ENCODE assay signal across 10 mouse cellular contexts in the genomic region with DNA sequence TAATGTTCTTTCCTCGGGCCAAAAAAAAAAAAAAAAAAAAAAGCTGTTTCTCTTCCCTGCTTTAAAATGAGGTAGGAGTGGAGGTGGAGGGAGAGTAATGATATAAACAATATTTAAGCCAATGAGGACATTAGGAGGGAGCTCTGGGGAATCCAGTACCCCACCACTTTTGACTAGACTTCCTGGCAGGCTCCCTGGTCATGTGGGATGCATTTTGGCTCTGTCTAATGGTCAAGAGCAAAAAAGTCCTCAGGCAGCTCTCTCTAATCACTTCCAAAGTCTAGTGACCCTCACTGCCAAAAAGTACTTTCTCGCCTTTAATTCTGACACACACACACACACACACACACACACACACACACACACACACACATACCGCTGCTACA.
DNase-seq lines count a peak whose midpoint lies in the region; ATAC-seq lines count a peak whose summit lies in the region.
"Had no signal": no experiment of that assay in that cellular context is flagged by ENCODE, and none has a peak within 500 bp of the region (broad histone marks: within the 10 kb centered on the region; RNA-seq: fewer than 3 reads in every experiment).

No protein-coding gene starts in this region.

- peaks cover 11% of the 10 kb centered on the region for H3K4me1 ChIP-seq in forebrain, embryonic 15.5 days
- peaks cover 46% of the 10 kb centered on the region for H3K4me1 ChIP-seq in forebrain, embryonic 10.5 days
- H3K4me1 ChIP-seq in lung, embryonic 16.5 days (replicated peaks; ENCODE audit: control insufficient read depth, insufficient read depth, low read length) = 0 out of 2 replicates have a peak, but pooled peaks cover 8% of the 10 kb centered on the region
- peaks cover 41% of the 10 kb centered on the region for H3K4me1 ChIP-seq in heart, embryonic 15.5 days (replicated peaks)
- H3K4me1 ChIP-seq: liver, embryonic 13.5 days had no signal

- H3K9ac ChIP-seq in forebrain, embryonic 15.5 days (replicated peaks) = no peak overlapping the region
- H3K9ac ChIP-seq in lung, embryonic 16.5 days (ENCODE audit: low read length) = no peak overlapping the region
- no peak overlapping the region for H3K9ac ChIP-seq in heart, embryonic 15.5 days
- H3K9ac ChIP-seq: liver, embryonic 13.5 days had no signal

- no peaks in the 10 kb centered on the region for H3K36me3 ChIP-seq in forebrain, embryonic 15.5 days
- H3K36me3 ChIP-seq in forebrain, embryonic 10.5 days (replicated peaks) = no peaks in the 10 kb centered on the region
- no peaks in the 10 kb centered on the region for H3K36me3 ChIP-seq in lung, embryonic 16.5 days (ENCODE audit: control insufficient read depth, insufficient read depth, low read length)
- no peaks in the 10 kb centered on the region for H3K36me3 ChIP-seq in heart, embryonic 15.5 days
- H3K36me3 ChIP-seq: liver, embryonic 13.5 days had no signal

- no peaks in the 10 kb centered on the region for H3K27me3 ChIP-seq in forebrain, embryonic 15.5 days
- no peaks in the 10 kb centered on the region for H3K27me3 ChIP-seq in forebrain, embryonic 10.5 days (ENCODE audit: poor library complexity, severe bottlenecking)
- no peaks in the 10 kb centered on the region for H3K27me3 ChIP-seq in lung, embryonic 16.5 days (ENCODE audit: control insufficient read depth, insufficient read depth, low read depth, low read length)
- no peaks in the 10 kb centered on the region for H3K27me3 ChIP-seq in heart, embryonic 15.5 days
- H3K27me3 ChIP-seq: CH12.LX had no signal

- no peaks in the 10 kb centered on the region for H3K9me3 ChIP-seq in forebrain, embryonic 15.5 days
- H3K9me3 ChIP-seq in forebrain, embryonic 10.5 days = no peaks in the 10 kb centered on the region
- H3K9me3 ChIP-seq in lung, embryonic 16.5 days (ENCODE audit: control insufficient read depth, low read length) = no peaks in the 10 kb centered on the region
- H3K9me3 ChIP-seq in heart, embryonic 15.5 days (replicated peaks) = no peaks in the 10 kb centered on the region
- H3K9me3 ChIP-seq: liver, embryonic 13.5 days had no signal

- DNase-seq in forebrain, embryonic 10.5 days (ENCODE audit: extremely low spot score, low spot score) = no peak
- DNase-seq in lung, postnatal 25 days (ENCODE audit: low spot score) = no peak
- peak; percentile 32 to 41 for DNase-seq in layer of hippocampus, postnatal 36 days
- no peak for DNase-seq in embryo, embryonic 10.5 days (ENCODE audit: low spot score)
- DNase-seq in yolk sac, embryonic 10.5 days (ENCODE audit: low spot score) = no peak
- DNase-seq: liver, embryonic 13.5 days had no signal

- 46% methylated on average over 3 of the region's 3 CpGs for WGBS in forebrain, embryonic 15.5 days
- 80% methylated on average over 3 of the region's 3 CpGs for WGBS in forebrain, embryonic 10.5 days
- WGBS in lung, embryonic 16.5 days = 24% methylated on average over 3 of the region's 3 CpGs
- WGBS in heart, embryonic 15.5 days = 62% methylated on average over 3 of the region's 3 CpGs

- no peak overlapping the region for H3K4me3 ChIP-seq in forebrain, embryonic 15.5 days
- H3K4me3 ChIP-seq in forebrain, embryonic 10.5 days = no peak overlapping the region
- H3K4me3 ChIP-seq in lung, embryonic 16.5 days (ENCODE audit: low read length) = no peak overlapping the region
- no peak overlapping the region for H3K4me3 ChIP-seq in heart, embryonic 15.5 days
- H3K4me3 ChIP-seq: liver, embryonic 13.5 days had no signal

- H3K4me2 ChIP-seq in forebrain, embryonic 15.5 days (replicated peaks) = no peak overlapping the region
- H3K4me2 ChIP-seq in lung, embryonic 16.5 days (ENCODE audit: low read depth, low read length) = no peak overlapping the region
- no peak overlapping the region for H3K4me2 ChIP-seq in heart, embryonic 15.5 days
- H3K4me2 ChIP-seq: liver, embryonic 13.5 days had no signal

- 0 out of 2 replicates have a peak, but pooled peaks have one; percentile 29 for ATAC-seq in forebrain, embryonic 15.5 days (replicated peaks)
- ATAC-seq in lung, embryonic 16.5 days (ENCODE audit: low read depth) = peak; percentile 85
- 0 out of 2 replicates have a peak, but pooled peaks have one; percentile 19 for ATAC-seq in heart, embryonic 15.5 days (replicated peaks; ENCODE audit: insufficient number of reproducible peaks, insufficient read depth, low FRiP score, low read depth)

- no peak overlapping the region for H3K27ac ChIP-seq in forebrain, embryonic 15.5 days (replicated peaks)
- no peak overlapping the region for H3K27ac ChIP-seq in forebrain, embryonic 10.5 days
- H3K27ac ChIP-seq in lung, embryonic 16.5 days (ENCODE audit: low read length) = no peak overlapping the region
- H3K27ac ChIP-seq in heart, embryonic 15.5 days = 0 out of 2 replicates have a peak overlapping the region, but pooled peaks have one; percentile 25
- H3K27ac ChIP-seq: liver, embryonic 13.5 days had no signal

Comparison
In these comparisons a context has a peak if more than half of its experiments do, and no peak if none do; other contexts are left out.
1. ATAC-seq: peak in every context shown above with its lines; median percentile 85 in lung, embryonic 16.5 days; 29 in forebrain, embryonic 15.5 days; 19 in heart, embryonic 15.5 days.
2. DNase-seq: peak in layer of hippocampus, postnatal 36 days (2 of 2); none in forebrain, embryonic 10.5 days (single experiment), lung, postnatal 25 days (single experiment), embryo, embryonic 10.5 days (single experiment) and yolk sac, embryonic 10.5 days (single experiment).